Mouse (Mus musculus): ENCODE measurements around the gene Ank2. TPM values are rescaled to one million over a fixed set of nuclear protein-coding genes. Genes with fewer than 3 reads are reported as not detected.

The Ank2 gene
- polyA plus RNA-seq, 1 experiment, result 52.1 TPM

GRCm38 (mm10) chr3:126976793-126977192 is 522.4 kb downstream of the Ank2 start:
- Histone ChIP-seq H3K27ac (ENCODE audit: control insufficient read depth, insufficient read depth, low read depth, low read length) (peak overlapping the region; percentile 64), H3K27me3 (ENCODE audit: control insufficient read depth, insufficient read depth, low read length) (no peaks in the 10 kb centered on the region), H3K4me1 (ENCODE audit: control insufficient read depth, insufficient read depth, low read length) (no peaks in the 10 kb centered on the region), H3K4me3 (ENCODE audit: control insufficient read depth, low read depth, low read length) (peak overlapping the region; percentile 20), H3K36me3 (ENCODE audit: control insufficient read depth, insufficient read depth, low read length) (no peaks in the 10 kb centered on the region)
- peak; percentile 43 for TF ChIP-seq POLR2A (IDR thresholded peaks at IDR 0.05; ENCODE audit: control insufficient read depth, low read depth, low read length)
- TF ChIP-seq CTCF (IDR thresholded peaks at IDR 0.05; ENCODE audit: control insufficient read depth, insufficient read depth, insufficient replicate concordance, low read depth, low read length), result no peak

GRCm38 (mm10) chr3:126975409-126975808 is 523.7 kb downstream of the Ank2 start:
- no peak overlapping the region for H3K4me3 ChIP-seq (ENCODE audit: control insufficient read depth, low read depth, low read length)
- H3K36me3 ChIP-seq (ENCODE audit: control insufficient read depth, insufficient read depth, low read length), result no peaks in the 10 kb centered on the region
- TF ChIP-seq POLR2A (IDR thresholded peaks at IDR 0.05; ENCODE audit: control insufficient read depth, low read depth, low read length), result no peak
- H3K4me1 ChIP-seq (ENCODE audit: control insufficient read depth, insufficient read depth, low read length), result no peaks in the 10 kb centered on the region
- H3K27ac ChIP-seq (ENCODE audit: control insufficient read depth, insufficient read depth, low read depth, low read length), result 0 out of 2 replicates have a peak overlapping the region, but pooled peaks have one; percentile 13
- H3K27me3 ChIP-seq (ENCODE audit: control insufficient read depth, insufficient read depth, low read length), result no peaks in the 10 kb centered on the region

DNA sequence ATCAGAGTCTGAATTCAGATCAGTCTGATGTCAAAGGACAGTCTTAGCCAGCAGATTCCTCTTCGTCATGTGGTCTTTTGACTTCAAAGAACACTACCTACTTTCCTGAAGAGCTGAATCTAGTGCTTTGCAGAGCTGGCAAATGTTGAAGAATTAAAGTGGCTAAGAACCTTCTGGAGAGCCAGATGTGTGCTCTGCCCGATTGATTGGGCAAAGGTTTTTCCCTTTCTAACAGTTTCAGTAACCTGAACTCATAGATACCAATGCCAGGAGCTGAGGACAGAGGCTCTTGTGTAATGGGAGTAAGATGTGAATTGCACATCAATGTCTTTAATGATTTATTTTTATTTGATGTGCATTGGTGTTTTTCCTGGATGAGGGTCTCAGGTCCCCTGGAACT is 525.6 kb downstream of the Ank2 start:
- H3K27me3 ChIP-seq (ENCODE audit: control insufficient read depth, insufficient read depth, low read length), result no peaks in the 10 kb centered on the region
- H3K4me1 ChIP-seq (ENCODE audit: control insufficient read depth, insufficient read depth, low read length), result no peaks in the 10 kb centered on the region
- TF ChIP-seq POLR2A (IDR thresholded peaks at IDR 0.05; ENCODE audit: control insufficient read depth, low read depth, low read length) (no peak), CTCF (IDR thresholded peaks at IDR 0.05; ENCODE audit: control insufficient read depth, insufficient read depth, insufficient replicate concordance, low read depth, low read length) (no peak)
- H3K4me3 ChIP-seq (ENCODE audit: control insufficient read depth, low read depth, low read length), result no peak overlapping the region
- no peaks in the 10 kb centered on the region for H3K36me3 ChIP-seq (ENCODE audit: control insufficient read depth, insufficient read depth, low read length)
- no peak overlapping the region for H3K27ac ChIP-seq (ENCODE audit: control insufficient read depth, insufficient read depth, low read depth, low read length)

DNA sequence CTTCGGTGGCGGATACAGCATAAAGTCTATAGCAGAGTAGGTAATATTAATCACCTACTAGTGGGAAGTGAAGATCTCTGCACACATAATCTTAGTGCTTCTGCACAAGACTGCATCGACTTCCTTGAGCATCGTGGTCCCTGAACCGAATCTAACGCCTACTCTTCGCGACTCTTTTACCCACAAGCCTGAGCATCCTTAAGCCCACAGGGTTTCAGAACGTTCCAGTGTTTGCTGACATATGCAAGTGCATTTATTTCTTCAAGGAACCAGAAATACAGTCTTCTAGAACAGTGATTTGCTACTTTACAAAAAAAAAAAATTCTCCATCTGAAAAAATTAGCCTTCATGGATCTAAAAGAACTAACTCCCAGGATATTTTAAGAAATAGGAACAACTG is 527.6 kb downstream of the Ank2 start:
- H3K4me1 ChIP-seq (ENCODE audit: control insufficient read depth, insufficient read depth, low read length), result no peaks in the 10 kb centered on the region
- no peaks in the 10 kb centered on the region for H3K27me3 ChIP-seq (ENCODE audit: control insufficient read depth, insufficient read depth, low read length)
- H3K36me3 ChIP-seq (ENCODE audit: control insufficient read depth, insufficient read depth, low read length), result no peaks in the 10 kb centered on the region
- H3K27ac ChIP-seq (ENCODE audit: control insufficient read depth, insufficient read depth, low read depth, low read length), result no peak overlapping the region
- H3K4me3 ChIP-seq (ENCODE audit: control insufficient read depth, low read depth, low read length), result no peak overlapping the region
- TF ChIP-seq CTCF (IDR thresholded peaks at IDR 0.05; ENCODE audit: control insufficient read depth, insufficient read depth, insufficient replicate concordance, low read depth, low read length) (no peak), POLR2A (IDR thresholded peaks at IDR 0.05; ENCODE audit: control insufficient read depth, low read depth, low read length) (no peak)

DNA sequence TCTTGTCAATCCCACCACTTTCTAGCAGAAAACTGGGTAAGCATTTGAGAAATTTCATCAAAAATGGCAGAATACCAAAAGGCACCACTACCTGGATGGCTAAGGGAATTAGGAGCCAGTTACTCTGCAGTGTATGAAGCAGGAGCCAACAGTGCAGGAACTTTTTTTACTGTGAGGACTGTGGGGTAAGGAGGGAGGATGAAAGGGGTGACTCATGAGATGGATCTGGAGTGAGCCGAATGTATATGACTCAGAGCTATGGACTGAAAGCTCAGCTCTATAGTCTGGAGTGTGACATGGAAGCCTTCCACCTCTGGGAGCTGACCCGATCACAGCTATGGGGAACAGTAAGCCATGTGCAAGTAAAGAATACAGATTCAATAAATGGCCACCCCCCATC is 530.4 kb downstream of the Ank2 start:
- TF ChIP-seq CTCF (IDR thresholded peaks at IDR 0.05; ENCODE audit: control insufficient read depth, insufficient read depth, insufficient replicate concordance, low read depth, low read length) (no peak), POLR2A (IDR thresholded peaks at IDR 0.05; ENCODE audit: control insufficient read depth, low read depth, low read length) (no peak)
- Histone ChIP-seq H3K4me1 (ENCODE audit: control insufficient read depth, insufficient read depth, low read length) (no peaks in the 10 kb centered on the region), H3K4me3 (ENCODE audit: control insufficient read depth, low read depth, low read length) (no peak overlapping the region), H3K27me3 (ENCODE audit: control insufficient read depth, insufficient read depth, low read length) (no peaks in the 10 kb centered on the region), H3K36me3 (ENCODE audit: control insufficient read depth, insufficient read depth, low read length) (no peaks in the 10 kb centered on the region), H3K27ac (ENCODE audit: control insufficient read depth, insufficient read depth, low read depth, low read length) (no peak overlapping the region)

DNA sequence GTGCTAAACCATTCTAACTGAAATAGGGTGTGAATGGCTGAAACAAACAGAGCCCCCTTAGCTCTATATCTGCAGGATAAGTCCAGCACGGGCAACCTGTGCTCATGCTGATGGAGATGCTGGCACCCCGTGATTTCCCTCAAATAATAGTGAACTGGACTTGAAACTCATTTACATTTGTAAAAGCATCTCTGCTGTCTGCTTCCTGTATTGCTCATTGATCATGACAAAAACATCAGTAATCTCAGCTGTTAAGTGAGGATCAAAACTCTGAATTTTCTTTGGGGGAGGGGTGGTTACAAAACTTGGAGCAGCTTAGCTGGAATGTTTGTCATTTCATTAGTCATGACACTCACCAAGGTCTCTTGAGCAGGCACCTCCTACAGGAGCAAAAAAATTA is 533.4 kb downstream of the Ank2 start:
- Histone ChIP-seq H3K36me3 (ENCODE audit: control insufficient read depth, insufficient read depth, low read length) (no peaks in the 10 kb centered on the region), H3K4me1 (ENCODE audit: control insufficient read depth, insufficient read depth, low read length) (no peaks in the 10 kb centered on the region), H3K27ac (ENCODE audit: control insufficient read depth, insufficient read depth, low read depth, low read length) (no peak overlapping the region), H3K27me3 (ENCODE audit: control insufficient read depth, insufficient read depth, low read length) (no peaks in the 10 kb centered on the region), H3K4me3 (ENCODE audit: control insufficient read depth, low read depth, low read length) (no peak overlapping the region)
- no peak for TF ChIP-seq POLR2A (IDR thresholded peaks at IDR 0.05; ENCODE audit: control insufficient read depth, low read depth, low read length)
- no peak for TF ChIP-seq CTCF (IDR thresholded peaks at IDR 0.05; ENCODE audit: control insufficient read depth, insufficient read depth, insufficient replicate concordance, low read depth, low read length)

DNA sequence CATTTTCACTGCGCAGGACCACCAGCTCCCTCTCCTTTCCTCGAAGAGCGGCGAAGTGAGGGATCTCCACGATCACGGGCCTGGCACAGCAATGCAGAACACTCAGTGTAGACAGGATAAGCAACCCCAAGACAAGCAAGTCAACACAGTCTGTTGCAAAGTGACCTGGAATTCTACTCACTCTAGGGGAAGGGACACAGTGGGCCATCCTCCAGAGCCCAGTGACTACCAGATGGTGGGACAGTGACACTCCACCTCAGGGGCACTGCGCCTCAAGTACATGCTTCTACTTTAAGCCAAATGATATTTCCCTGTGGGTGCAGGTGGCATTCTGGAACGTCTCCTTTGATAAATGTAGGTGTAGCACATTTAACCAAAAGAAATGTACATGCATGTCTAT is 536.8 kb downstream of the Ank2 start:
- no peaks in the 10 kb centered on the region for H3K36me3 ChIP-seq (ENCODE audit: control insufficient read depth, insufficient read depth, low read length)
- H3K4me1 ChIP-seq (ENCODE audit: control insufficient read depth, insufficient read depth, low read length), result no peaks in the 10 kb centered on the region
- no peaks in the 10 kb centered on the region for H3K27me3 ChIP-seq (ENCODE audit: control insufficient read depth, insufficient read depth, low read length)
- TF ChIP-seq CTCF (IDR thresholded peaks at IDR 0.05; ENCODE audit: control insufficient read depth, insufficient read depth, insufficient replicate concordance, low read depth, low read length) (no peak), POLR2A (IDR thresholded peaks at IDR 0.05; ENCODE audit: control insufficient read depth, low read depth, low read length) (no peak)
- H3K27ac ChIP-seq (ENCODE audit: control insufficient read depth, insufficient read depth, low read depth, low read length), result no peak overlapping the region
- no peak overlapping the region for H3K4me3 ChIP-seq (ENCODE audit: control insufficient read depth, low read depth, low read length)

DNA sequence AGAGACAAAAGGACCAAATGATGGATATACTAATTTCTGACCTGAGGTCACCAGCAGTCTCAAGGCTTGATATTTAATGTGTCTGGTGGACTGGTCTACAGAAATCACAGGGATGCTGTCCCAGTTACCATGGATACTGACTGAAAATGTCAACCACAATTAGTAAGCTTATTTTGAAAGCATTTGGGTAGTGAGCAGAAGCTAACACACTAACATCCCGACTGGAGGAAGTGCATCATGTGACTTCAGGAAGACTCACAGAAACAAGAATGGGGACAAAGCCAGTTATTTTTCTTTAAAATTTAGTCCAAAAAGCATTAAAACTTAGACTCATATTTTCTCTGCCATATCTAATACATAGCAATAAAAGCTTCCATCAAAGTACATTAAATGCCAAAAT is 546.5 kb downstream of the Ank2 start:
- Histone ChIP-seq H3K27ac (ENCODE audit: control insufficient read depth, insufficient read depth, low read depth, low read length) (no peak overlapping the region), H3K27me3 (ENCODE audit: control insufficient read depth, insufficient read depth, low read length) (no peaks in the 10 kb centered on the region), H3K36me3 (ENCODE audit: control insufficient read depth, insufficient read depth, low read length) (no peaks in the 10 kb centered on the region), H3K4me3 (ENCODE audit: control insufficient read depth, low read depth, low read length) (no peak overlapping the region), H3K4me1 (ENCODE audit: control insufficient read depth, insufficient read depth, low read length) (no peaks in the 10 kb centered on the region)
- TF ChIP-seq CTCF (IDR thresholded peaks at IDR 0.05; ENCODE audit: control insufficient read depth, insufficient read depth, insufficient replicate concordance, low read depth, low read length) (no peak), POLR2A (IDR thresholded peaks at IDR 0.05; ENCODE audit: control insufficient read depth, low read depth, low read length) (no peak)
